Mouse (Mus musculus) kidney, postnatal 0 days (tissue): ENCODE measurements at regions not wholly inside any gene's neighbourhood (a gene's known extent, or its start where the extent isn't known, plus 50 kb on each side); places are given as distances from the start of the nearest gene placed in this dataset.

ENCODE experiments used
- ATAC-seq: fragments of 200-750 bp; cut with Nextera tagmentation; replicated peaks from 2 replicates; pipeline ENCODE4 v1.8.0; 2017; ENCODE audit warnings: low read depth, moderate number of reproducible peaks, moderate TSS enrichment, moderate library complexity; ENCODE audit not compliant: low FRiP score
- DNase-seq: peaks from one replicate; pipeline ENCODE4 v3.0.0-alpha.2; 2016; ENCODE audit warnings: low spot score
- H3K27ac ChIP-seq: fragments of 300-500 bp; sonication (generic); 2 replicates; pipeline ENCODE4 v1.5.1; 2014; ENCODE audit warnings: mild to moderate bottlenecking
- H3K27me3 ChIP-seq: fragments of 300-500 bp; sonication (generic); 2 replicates; pipeline ENCODE4 v1.6.1; 2014; ENCODE audit warnings: low read length, mixed read lengths; ENCODE audit not compliant: insufficient read depth
- H3K36me3 ChIP-seq: fragments of 300-500 bp; sonication (generic); 2 replicates; pipeline ENCODE4 v1.6.1; 2014; ENCODE audit warnings: low read length, mixed read lengths; ENCODE audit not compliant: insufficient read depth
- H3K4me1 ChIP-seq: fragments of 300-500 bp; sonication (generic); replicated peaks from 2 replicates; pipeline ENCODE4 v1.6.1; 2014; ENCODE audit warnings: antibody characterized with exemption, low read length, mixed read lengths; ENCODE audit not compliant: insufficient read depth
- H3K4me2 ChIP-seq: fragments of 300-500 bp; sonication (generic); 2 replicates; pipeline ENCODE4 v1.6.1; 2014; ENCODE audit warnings: mild to moderate bottlenecking, low read length, moderate library complexity, mixed read lengths
- H3K4me3 ChIP-seq: fragments of 300-500 bp; sonication (generic); replicated peaks from 2 replicates; pipeline ENCODE4 v1.5.1; 2014; ENCODE audit warnings: low read depth, low read length
- H3K9ac ChIP-seq: fragments of 300-500 bp; sonication (generic); 2 replicates; pipeline ENCODE4 v1.6.1; 2014; ENCODE audit warnings: low read depth, low read length
- H3K9me3 ChIP-seq: fragments of 300-500 bp; sonication (generic); replicated peaks from 2 replicates; pipeline ENCODE4 v1.6.1; 2016; ENCODE audit warnings: low read length, inconsistent platforms, mixed read lengths
- CTCF ChIP-seq: IDR thresholded peaks from 2 replicates; pipeline ENCODE4 v1.5.1; 2016; ENCODE audit warnings: antibody characterized with exemption, low read depth, mild to moderate bottlenecking, moderate library complexity
- WGBS: fragments of 180-500 bp; shearing (Covaris S2); extraction: QIAGEN DNeasy Blood & Tissue Kit; methylation state at CpG from one replicate; pipeline ENCODE4 v1.1.7; 2014; 5-methylcytosine and 5-hydroxymethylcytosine counted together

DNA sequence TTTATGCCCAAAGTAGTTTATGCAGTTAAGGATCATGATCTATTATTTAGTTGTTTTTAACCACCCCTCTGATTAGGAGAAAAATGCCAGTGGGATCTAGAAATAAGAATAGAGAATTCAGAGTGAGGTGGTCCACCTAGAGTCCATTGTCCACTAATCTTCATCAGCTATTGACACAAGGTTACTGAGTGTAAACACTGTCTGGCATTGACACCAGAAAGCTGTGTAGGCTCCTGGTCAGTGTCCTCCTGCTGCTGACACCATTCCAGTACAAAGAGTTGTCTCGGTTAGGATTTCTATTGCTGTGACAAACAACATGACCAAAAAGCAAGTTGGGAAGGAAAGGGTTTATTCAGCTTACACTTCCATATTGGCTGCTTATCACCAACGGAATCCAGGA is 110.1 kb upstream of the Slc4a7 start:
- Histone ChIP-seq H3K4me3 (no peak overlapping the region), H3K9me3 (no peaks in the 10 kb centered on the region), H3K36me3 (no peaks in the 10 kb centered on the region), H3K9ac (no peak overlapping the region), H3K27ac (no peak overlapping the region), H3K4me1 (no peaks in the 10 kb centered on the region), H3K4me2 (no peak overlapping the region), H3K27me3 (no peaks in the 10 kb centered on the region)
- no peak for ATAC-seq
- 81% methylated on average over 2 of the region's 2 CpGs for WGBS
- DNase-seq: no peak
- no peak for TF ChIP-seq CTCF

DNA sequence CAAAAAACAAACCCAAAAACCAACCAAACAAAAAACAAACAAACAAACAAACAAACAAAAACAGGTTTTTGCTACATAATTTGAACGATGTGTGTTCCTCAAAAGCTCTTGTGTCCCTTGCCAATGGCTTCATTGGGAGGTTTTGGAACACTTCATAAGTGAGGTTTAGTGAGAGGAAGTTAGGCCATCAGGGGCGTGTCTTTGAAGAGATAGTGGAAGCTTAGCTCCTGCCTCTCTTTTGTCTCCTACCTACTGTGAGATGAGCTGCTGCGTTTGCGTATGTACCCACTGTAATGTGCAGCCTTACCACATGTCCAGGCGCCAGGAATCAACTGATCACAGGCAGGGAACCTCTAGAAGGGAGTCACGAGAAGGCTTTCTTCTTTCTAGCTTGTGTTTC is 107.3 kb upstream of the Slc4a7 start:
- TF ChIP-seq CTCF: no peak
- 0 out of 2 replicates have a peak, but pooled peaks cover 2% of the 10 kb centered on the region for H3K4me1 ChIP-seq
- no peak overlapping the region for H3K4me2 ChIP-seq
- WGBS: 92% methylated on average over 6 of the region's 6 CpGs
- DNase-seq (no peak), ATAC-seq (no peak)
- no peaks in the 10 kb centered on the region for H3K36me3 ChIP-seq
- H3K27ac ChIP-seq: no peak overlapping the region
- H3K4me3 ChIP-seq: no peak overlapping the region
- no peak overlapping the region for H3K9ac ChIP-seq
- no peaks in the 10 kb centered on the region for H3K9me3 ChIP-seq
- no peaks in the 10 kb centered on the region for H3K27me3 ChIP-seq

DNA sequence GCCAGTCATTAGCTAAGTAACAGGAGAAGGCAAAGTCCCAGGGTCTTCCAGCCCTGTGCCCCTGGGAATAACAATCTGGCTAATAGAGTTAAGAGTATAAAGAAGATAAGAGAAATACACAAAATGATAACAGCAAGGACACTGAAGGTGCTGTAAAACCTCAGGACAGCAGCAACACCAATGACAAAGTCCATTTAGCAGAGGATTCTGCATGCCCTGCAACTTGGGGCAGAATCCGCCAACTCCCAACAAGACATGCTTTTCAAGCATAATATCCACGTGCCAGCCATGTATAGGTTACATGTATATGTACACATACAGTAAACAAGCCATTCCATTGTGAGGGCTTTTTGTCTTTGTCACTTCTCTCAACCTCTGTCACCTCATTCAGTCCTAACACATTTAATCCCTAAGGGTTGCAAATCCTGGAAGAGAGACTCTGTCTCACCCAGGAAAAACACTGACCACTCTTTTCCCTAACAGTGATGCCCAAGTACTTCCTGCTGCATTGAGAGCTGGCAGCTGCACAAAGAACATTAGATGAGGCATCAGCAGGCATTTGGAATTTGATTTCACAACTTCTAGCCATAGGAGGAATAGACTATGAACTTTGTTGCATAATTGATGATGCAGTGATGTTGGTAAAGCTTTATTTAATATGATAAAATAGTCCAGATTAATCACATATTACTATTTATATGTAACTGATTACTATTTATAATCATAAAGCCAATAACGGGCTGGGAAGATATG is 105.8 kb upstream of the Slc4a7 start:
- no peaks in the 10 kb centered on the region for H3K9me3 ChIP-seq
- no peak overlapping the region for H3K27ac ChIP-seq
- H3K4me1 ChIP-seq: 0 out of 2 replicates have a peak, but pooled peaks cover 3% of the 10 kb centered on the region
- no peak for TF ChIP-seq CTCF
- no peak overlapping the region for H3K4me2 ChIP-seq
- WGBS: 89% methylated on average over 3 of the region's 3 CpGs
- H3K9ac ChIP-seq: no peak overlapping the region
- H3K27me3 ChIP-seq: no peaks in the 10 kb centered on the region
- DNase-seq (no peak), ATAC-seq (no peak)
- H3K4me3 ChIP-seq: no peak overlapping the region
- no peaks in the 10 kb centered on the region for H3K36me3 ChIP-seq

- Histone ChIP-seq H3K4me3 (no peak overlapping the region), H3K36me3 (no peaks in the 10 kb centered on the region), H3K9ac (no peak overlapping the region), H3K4me1 (0 out of 2 replicates have a peak, but pooled peaks cover 3% of the 10 kb centered on the region), H3K27ac (no peak overlapping the region), H3K27me3 (no peaks in the 10 kb centered on the region), H3K9me3 (no peaks in the 10 kb centered on the region), H3K4me2 (no peak overlapping the region)
- ATAC-seq: no peak
- TF ChIP-seq CTCF: no peak
- WGBS: 45% methylated on average over 2 of the region's 2 CpGs
- peak; percentile 34 for DNase-seq
Measured at GRCm38 (mm10) chr14:14599586-14599985, 102.5 kb upstream of the Slc4a7 start.

GRCm38 (mm10) chr14:14599990-14600389 is 102.1 kb upstream of the Slc4a7 start:
- WGBS: 26% methylated on average over 6 of the region's 6 CpGs
- no peak for ATAC-seq
- no peak overlapping the region for H3K27ac ChIP-seq
- no peak overlapping the region for H3K4me2 ChIP-seq
- H3K9ac ChIP-seq: no peak overlapping the region
- H3K36me3 ChIP-seq: no peaks in the 10 kb centered on the region
- DNase-seq: peak; percentile 53
- H3K4me3 ChIP-seq: no peak overlapping the region
- 0 out of 2 replicates have a peak, but pooled peaks cover 3% of the 10 kb centered on the region for H3K4me1 ChIP-seq
- H3K9me3 ChIP-seq: no peaks in the 10 kb centered on the region
- TF ChIP-seq CTCF: no peak
- no peaks in the 10 kb centered on the region for H3K27me3 ChIP-seq

GRCm38 (mm10) chr14:14603439-14603838 is 98.6 kb upstream of the Slc4a7 start:
- Histone ChIP-seq H3K9me3 (no peaks in the 10 kb centered on the region), H3K36me3 (no peaks in the 10 kb centered on the region), H3K4me2 (no peak overlapping the region), H3K9ac (no peak overlapping the region), H3K4me3 (no peak overlapping the region), H3K4me1 (0 out of 2 replicates have a peak, but pooled peaks cover 3% of the 10 kb centered on the region), H3K27ac (no peak overlapping the region), H3K27me3 (no peaks in the 10 kb centered on the region)
- no peak for DNase-seq
- TF ChIP-seq CTCF: no peak
- 59% methylated on average over 1 of the region's 1 CpGs for WGBS
- ATAC-seq: no peak
